Mouse (Mus musculus) adrenal gland, postnatal 14 days (tissue): ENCODE data around the gene Dyrk3. TPM values are rescaled to one million over a fixed set of nuclear protein-coding genes. Genes with fewer than 3 reads are reported as not detected.
A peak's percentile ranks its signal among the peaks of the same experiment; 100 is the strongest.
"Not testable (repeated sequence)": the region's sequence is repeated elsewhere in the genome, so short reads cannot be mapped to it uniquely, and the experiment has no call there.

Experiments used
- DNase-seq: peaks from one replicate; pipeline ENCODE4 v3.0.0; 2021; ENCODE audit warnings: mixed read lengths
- total RNA-seq: library from RNA; stranded (reverse); gene quantifications from 2 replicates; pipeline ENCODE4 v1.2.3, GENCODE M21; 2021

Dyrk3 gene
- total RNA-seq, 1 experiment from 2014 or later, result 5.3 TPM

DNA sequence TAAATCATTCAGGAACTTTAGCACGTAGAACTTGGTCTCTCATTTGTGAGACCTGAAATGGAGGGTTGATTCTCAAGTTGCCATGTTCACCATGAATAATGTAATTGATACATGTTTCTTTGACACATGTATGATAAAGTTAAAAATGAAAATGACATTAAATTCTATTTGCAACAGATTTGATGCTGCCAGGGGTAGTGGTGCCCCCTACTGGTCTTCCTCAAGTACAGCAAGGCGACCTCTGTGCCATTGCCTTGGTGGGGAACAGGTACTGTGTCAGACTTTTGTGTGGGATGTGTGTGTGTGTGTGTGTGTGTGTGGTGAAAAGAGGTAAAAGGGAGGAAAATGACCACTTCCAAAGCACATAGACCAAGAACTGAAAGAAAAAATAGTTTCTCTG, 17.3 kb upstream of the Dyrk3 start:
- peak; percentile 71 for DNase-seq

GRCm38 (mm10) chr1:131153018-131153629, 15.0 kb upstream of the Dyrk3 start, which contains the start of gene Eif2d:
Gene Eif2d (plus strand): TSS chr1:131153181.
- peak; percentile 93 for DNase-seq

- DNase-seq, result no peak
These were observed 11.4 kb upstream of the Dyrk3 start for GRCm38 (mm10) chr1:131149496-131149895.

DNA sequence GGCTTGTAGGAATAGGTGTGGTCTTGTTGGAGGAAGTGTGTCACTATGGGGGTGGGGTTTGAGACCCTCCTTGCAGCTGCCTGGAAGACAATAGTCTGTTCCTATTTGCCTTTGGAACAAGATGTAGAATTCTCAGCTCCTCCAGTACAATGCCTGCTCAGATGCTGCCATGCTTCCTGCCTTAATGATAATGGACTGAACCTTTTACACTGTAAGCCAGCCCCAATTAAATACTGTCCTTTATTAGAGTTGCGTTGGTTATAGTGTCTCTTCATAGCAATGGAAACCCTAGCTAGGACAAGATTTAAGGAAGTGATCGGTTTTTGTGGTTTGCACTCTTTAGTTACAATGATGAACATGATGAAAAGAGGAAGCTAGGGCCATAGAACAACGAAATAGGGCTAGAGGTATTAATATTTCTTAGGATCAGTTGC, 8.1 kb upstream of the Dyrk3 start:
- no peak for DNase-seq

- not testable (repeated sequence) for DNase-seq
These were observed 7.1 kb upstream of the Dyrk3 start for GRCm38 (mm10) chr1:131145222-131145621.

- DNase-seq, result peak; percentile 30
These were observed 4.3 kb upstream of the Dyrk3 start for GRCm38 (mm10) chr1:131142472-131142871.

- no peak for DNase-seq
These were observed 3.3 kb upstream of the Dyrk3 start for GRCm38 (mm10) chr1:131141449-131141848.

DNA sequence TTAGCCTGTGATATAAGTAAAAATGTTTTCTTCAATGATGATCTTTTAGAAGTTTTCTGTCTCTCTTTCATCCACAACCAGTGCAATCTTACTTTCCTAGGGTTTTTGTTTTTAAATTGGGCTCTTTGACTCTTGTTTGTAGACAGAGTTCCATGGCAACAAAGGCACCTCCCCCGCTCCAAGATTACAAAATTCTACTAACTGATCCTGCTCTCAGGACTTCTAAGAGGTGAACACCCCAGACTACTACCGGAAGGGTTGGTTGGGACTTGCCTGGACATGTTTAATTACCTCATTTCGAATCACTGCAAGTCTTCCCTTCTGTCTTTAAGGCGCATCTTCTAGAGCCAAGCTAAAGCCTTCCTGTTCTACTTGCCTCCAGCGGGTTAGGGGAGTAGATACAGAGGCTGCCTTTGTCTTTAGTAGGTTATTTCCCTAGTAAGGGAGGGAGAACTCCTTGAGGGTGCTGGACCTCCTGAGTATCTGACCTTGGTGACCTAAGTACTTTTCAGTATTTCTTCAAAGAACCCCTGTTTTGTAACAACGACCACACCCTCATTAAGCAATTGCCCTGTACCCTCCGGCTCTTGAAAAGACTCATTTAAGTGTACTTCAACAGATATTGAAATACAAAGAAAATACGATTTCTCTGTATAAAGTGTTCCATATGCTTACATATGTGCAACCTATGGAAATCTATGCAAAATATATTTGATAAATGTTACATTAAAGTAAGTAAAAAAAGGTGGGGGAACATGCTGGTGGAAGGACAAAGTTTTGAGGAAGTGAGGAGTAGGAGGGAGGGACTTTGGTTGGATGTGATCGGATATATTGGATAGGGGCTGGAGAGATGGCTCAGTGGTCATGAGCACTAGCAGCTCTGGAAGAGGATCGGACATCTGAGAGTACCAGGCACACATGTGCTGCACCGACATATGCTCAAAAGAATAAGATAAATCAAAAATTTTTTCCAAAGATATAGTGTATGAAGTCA, 1.3 kb upstream of the Dyrk3 start:
- DNase-seq, result no peak

DNA sequence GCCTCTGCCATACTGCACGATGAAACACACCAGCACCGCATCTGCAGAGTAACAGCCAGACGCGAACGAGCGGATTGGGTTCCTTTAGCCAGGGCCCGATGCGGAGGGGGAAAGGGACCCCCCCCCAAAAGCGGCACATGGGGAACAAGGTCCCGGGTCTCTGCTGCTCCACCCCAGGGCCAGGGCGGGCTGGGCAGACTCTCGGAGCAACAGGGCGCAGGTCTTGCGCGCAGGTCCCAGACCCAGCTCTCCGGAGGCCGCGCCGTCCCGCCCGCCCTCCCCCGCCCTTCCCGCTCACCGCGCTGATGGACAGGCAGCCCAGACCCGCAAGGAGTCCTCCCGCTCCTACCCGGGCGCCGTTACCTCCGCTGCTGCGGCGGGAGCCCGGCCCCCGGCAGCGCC, 422 bp downstream of the Dyrk3 start:
- no peak for DNase-seq

DNA sequence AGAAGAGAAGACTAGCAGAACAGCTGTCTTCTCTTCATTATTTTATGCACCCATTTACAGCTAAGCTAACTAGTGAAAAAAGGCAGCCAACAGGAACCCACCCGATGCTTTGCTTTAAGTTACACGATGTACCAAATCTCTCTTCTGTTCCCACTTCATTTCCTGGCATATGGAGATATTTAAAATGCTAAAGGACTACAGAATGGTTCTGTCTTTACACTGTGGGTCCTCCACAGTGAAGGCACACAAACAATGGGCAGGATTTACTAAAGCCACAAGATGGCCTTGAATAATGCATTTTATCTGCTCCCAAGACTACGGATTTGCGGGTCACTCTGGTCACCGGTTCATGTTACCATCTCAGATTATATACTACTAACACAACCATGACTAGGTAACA, 1.0 kb downstream of the Dyrk3 start:
- no peak for DNase-seq

DNA sequence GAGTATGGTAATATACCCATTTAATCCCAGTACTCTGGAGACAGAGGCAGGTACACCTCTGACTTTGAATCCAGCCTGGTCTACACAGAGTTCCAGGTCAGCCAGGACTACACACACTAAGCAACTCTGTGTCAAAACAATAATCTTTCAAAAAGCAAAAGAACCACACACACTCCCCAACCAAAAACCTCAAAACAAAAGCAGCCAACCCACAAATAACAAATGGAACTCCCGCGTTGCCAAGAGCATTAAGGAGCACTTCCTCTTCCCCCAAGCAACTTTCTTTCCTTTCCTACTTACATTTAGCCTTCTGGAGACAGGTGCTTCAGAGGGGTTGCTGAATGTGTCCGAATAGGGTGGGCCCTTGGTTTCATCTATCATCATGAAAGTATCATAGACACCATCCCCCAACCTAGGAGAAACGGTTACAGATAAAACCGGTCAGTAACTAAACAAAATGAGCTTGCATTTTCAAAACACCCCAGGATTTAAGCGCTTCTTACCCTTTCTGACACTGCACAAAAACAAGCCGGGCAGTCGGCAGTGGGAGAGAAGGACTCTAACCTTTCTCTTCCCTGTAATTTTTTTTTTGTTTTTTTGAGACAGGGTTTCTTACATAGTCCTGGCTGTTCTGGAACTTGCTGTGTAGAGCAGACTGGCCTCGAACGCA, 2.0 kb downstream of the Dyrk3 start:
- no peak for DNase-seq

GRCm38 (mm10) chr1:131134942-131135522, 3.1 kb downstream of the Dyrk3 start:
- DNase-seq, result peak; percentile 87

DNA sequence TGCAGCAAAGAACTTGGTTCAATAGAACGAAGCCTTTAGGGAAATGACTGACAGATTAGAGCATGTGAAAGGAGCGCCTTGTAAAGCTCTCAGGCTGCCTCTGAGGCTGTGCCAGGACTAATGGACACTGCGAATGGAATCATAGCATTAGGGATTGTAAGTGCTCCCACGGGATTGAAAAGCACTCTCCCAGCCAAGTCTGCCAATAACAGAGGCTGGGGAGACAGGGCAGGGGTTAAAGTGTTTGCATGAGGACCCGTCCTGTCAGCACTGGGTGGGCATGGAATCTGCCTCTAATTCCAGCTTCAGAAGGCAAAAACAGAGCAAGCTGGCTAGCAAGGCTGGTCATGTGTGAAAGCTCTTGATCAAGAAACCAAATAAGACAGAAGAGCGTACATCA, 3.9 kb downstream of the Dyrk3 start:
- no peak for DNase-seq

GRCm38 (mm10) chr1:131125987-131126744, 12.0 kb downstream of the Dyrk3 start:
- peak; percentile 73 for DNase-seq

- DNase-seq, result no peak
These were observed 14.4 kb downstream of the Dyrk3 start for GRCm38 (mm10) chr1:131123522-131124265.

GRCm38 (mm10) chr1:131121987-131122386, 16.2 kb downstream of the Dyrk3 start:
- peak; percentile 48 for DNase-seq

GRCm38 (mm10) chr1:131119026-131119425, 19.1 kb downstream of the Dyrk3 start:
- DNase-seq, result peak; percentile 70

GRCm38 (mm10) chr1:131118530-131118929, 19.6 kb downstream of the Dyrk3 start:
- no peak for DNase-seq

GRCm38 (mm10) chr1:131116430-131117011, 21.6 kb downstream of the Dyrk3 start:
- DNase-seq, result no peak

- peak; percentile 84 for DNase-seq
These were observed 22.2 kb downstream of the Dyrk3 start for GRCm38 (mm10) chr1:131115932-131116331.
